Mouse (Mus musculus) testis, adult 2 months (tissue): ENCODE results near the gene Ppp2ca. TPM values are rescaled to one million over a fixed set of nuclear protein-coding genes. Genes with fewer than 3 reads are reported as not detected.

Experiments used
- H3K27ac ChIP-seq: fragments of 200-500 bp; 2 replicates; pipeline ENCODE4 v1.5.1; 2012; ENCODE audit warnings: low read depth, low read length; ENCODE audit not compliant: control insufficient read depth, insufficient read depth
- H3K27me3 ChIP-seq: fragments of 200-500 bp; 2 replicates; pipeline ENCODE4 v1.6.1; 2012; ENCODE audit warnings: mild to moderate bottlenecking, low read length, moderate library complexity; ENCODE audit not compliant: control insufficient read depth, insufficient read depth
- H3K36me3 ChIP-seq: fragments of 200-500 bp; 2 replicates; pipeline ENCODE4 v1.6.1; 2012; ENCODE audit warnings: mild to moderate bottlenecking, low read length; ENCODE audit not compliant: control insufficient read depth, insufficient read depth
- H3K4me1 ChIP-seq: fragments of 200-500 bp; 2 replicates; pipeline ENCODE4 v1.6.1; 2012; ENCODE audit warnings: low read length; ENCODE audit not compliant: control insufficient read depth, insufficient read depth
- H3K4me3 ChIP-seq: fragments of 200-500 bp; 2 replicates; pipeline ENCODE4 v1.5.1; 2012; ENCODE audit warnings: low read depth, mild to moderate bottlenecking, low read length, moderate library complexity, mixed read lengths; ENCODE audit not compliant: control insufficient read depth
- CTCF ChIP-seq: fragments of 200-500 bp; IDR thresholded peaks from 2 replicates; pipeline ENCODE4 v1.5.1; 2012; ENCODE audit warnings: low read depth, mild to moderate bottlenecking, inconsistent platforms, low read length, moderate library complexity; ENCODE audit not compliant: control insufficient read depth, insufficient read depth, insufficient replicate concordance
- POLR2A ChIP-seq: fragments of 200-500 bp; IDR thresholded peaks from 2 replicates; pipeline ENCODE4 v1.6.1; 2012; ENCODE audit warnings: low read depth, mild to moderate bottlenecking, inconsistent platforms, low read length, moderate library complexity; ENCODE audit not compliant: control insufficient read depth
- polyA plus RNA-seq: library from polyadenylated mRNA; depleted of rRNA; stranded (reverse); fragments of >200 nt; gene quantifications from 2 replicates; pipeline ENCODE4 v1.2.3, GENCODE M21; 2012; rRNA removed

Ppp2ca gene
- 8.2 and 9.3 TPM in 2 replicates for polyA plus RNA-seq

DNA sequence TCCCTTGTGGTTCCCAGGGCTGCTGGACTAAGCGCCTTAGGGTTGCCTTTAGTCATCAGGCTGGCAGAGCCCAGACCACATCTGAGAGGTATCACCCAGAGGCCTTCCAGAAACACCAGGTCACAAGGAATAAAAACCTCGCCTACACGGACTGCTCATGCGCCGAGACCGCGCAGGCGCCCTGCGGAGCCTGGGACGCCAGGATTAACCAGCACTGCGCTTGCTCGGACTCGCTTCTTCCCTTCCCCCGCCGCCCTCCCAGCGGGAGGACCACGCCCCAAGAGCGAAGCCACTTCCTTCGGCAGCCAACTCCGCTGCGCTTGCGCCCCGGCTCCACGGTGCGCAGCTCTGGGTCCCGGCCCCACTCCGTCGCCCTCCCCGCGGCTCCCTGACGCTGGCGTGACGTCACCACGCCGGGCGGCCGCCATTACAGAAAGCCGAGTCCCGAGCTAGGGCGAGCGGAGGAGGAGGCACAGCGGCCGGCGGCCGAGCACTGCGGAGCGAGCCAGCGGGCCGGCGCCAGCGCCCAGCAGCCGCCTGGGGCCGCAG is at the start of gene Ppp2ca:
TSS of gene Ppp2ca (plus strand) at position 284 of the 549 bp plus-strand sequence.
- Histone ChIP-seq H3K4me1 (peaks cover 7% of the 10 kb centered on the region), H3K27ac (peak within 1 kb of the TSS; percentile 95), H3K4me3 (peak within 1 kb of the TSS; percentile 99), H3K27me3 (no peaks in the 10 kb centered on the region), H3K36me3 (no peaks in the 10 kb centered on the region)
- TF ChIP-seq POLR2A = peak; percentile 49
- no peak for TF ChIP-seq CTCF

GRCm38 (mm10) chr11:52053371-52053770 is 45.1 kb upstream of the Ppp2ca start:
- no peak overlapping the region for H3K4me3 ChIP-seq
- TF ChIP-seq CTCF (no peak), POLR2A (no peak)
- no peak overlapping the region for H3K27ac ChIP-seq
- no peaks in the 10 kb centered on the region for H3K36me3 ChIP-seq
- H3K27me3 ChIP-seq = no peaks in the 10 kb centered on the region
- no peaks in the 10 kb centered on the region for H3K4me1 ChIP-seq

GRCm38 (mm10) chr11:52054728-52055127 is 43.8 kb upstream of the Ppp2ca start:
- H3K36me3 ChIP-seq = no peaks in the 10 kb centered on the region
- H3K4me1 ChIP-seq = no peaks in the 10 kb centered on the region
- H3K27me3 ChIP-seq = no peaks in the 10 kb centered on the region
- no peak overlapping the region for H3K27ac ChIP-seq
- no peak overlapping the region for H3K4me3 ChIP-seq
- no peak for TF ChIP-seq CTCF
- no peak for TF ChIP-seq POLR2A

GRCm38 (mm10) chr11:52056198-52056597 is 42.3 kb upstream of the Ppp2ca start:
- Histone ChIP-seq H3K27me3 (no peaks in the 10 kb centered on the region), H3K4me3 (no peak overlapping the region), H3K27ac (no peak overlapping the region), H3K36me3 (no peaks in the 10 kb centered on the region), H3K4me1 (no peaks in the 10 kb centered on the region)
- TF ChIP-seq POLR2A = no peak
- TF ChIP-seq CTCF = no peak

- Histone ChIP-seq H3K27ac (no peak overlapping the region), H3K4me3 (no peak overlapping the region), H3K4me1 (no peaks in the 10 kb centered on the region), H3K36me3 (no peaks in the 10 kb centered on the region), H3K27me3 (no peaks in the 10 kb centered on the region)
- TF ChIP-seq POLR2A = no peak
- no peak for TF ChIP-seq CTCF
These were observed 39.5 kb upstream of the Ppp2ca start for GRCm38 (mm10) chr11:52059001-52059400.

DNA sequence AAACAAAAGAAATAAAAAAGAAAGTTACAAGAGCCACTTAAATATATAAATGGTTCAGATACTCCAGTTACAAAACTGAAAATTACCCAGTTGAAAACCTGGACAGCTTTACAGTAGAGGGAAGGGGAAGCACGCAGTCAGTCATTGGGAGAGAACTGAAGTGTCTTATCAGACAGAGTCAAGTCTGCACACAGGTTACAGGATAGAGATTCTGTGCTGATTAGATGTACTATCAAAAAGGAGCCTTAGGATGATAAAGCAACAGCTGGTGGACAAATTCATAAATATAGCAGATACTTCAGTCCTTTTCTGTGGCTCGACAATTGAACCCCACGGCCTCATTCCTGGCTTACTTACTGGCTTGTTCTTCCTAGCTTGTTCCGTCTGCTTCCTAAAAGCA is 38.2 kb upstream of the Ppp2ca start:
- Histone ChIP-seq H3K27me3 (no peaks in the 10 kb centered on the region), H3K36me3 (no peaks in the 10 kb centered on the region), H3K4me3 (no peak overlapping the region), H3K4me1 (no peaks in the 10 kb centered on the region), H3K27ac (no peak overlapping the region)
- TF ChIP-seq CTCF = no peak
- TF ChIP-seq POLR2A = no peak

- Histone ChIP-seq H3K27me3 (no peaks in the 10 kb centered on the region), H3K36me3 (no peaks in the 10 kb centered on the region), H3K4me1 (no peaks in the 10 kb centered on the region), H3K4me3 (no peak overlapping the region), H3K27ac (no peak overlapping the region)
- no peak for TF ChIP-seq POLR2A
- no peak for TF ChIP-seq CTCF
These were observed 36.1 kb upstream of the Ppp2ca start for GRCm38 (mm10) chr11:52062406-52062805.
